Mouse (Mus musculus) hindbrain, postnatal 0 days (tissue): ENCODE data around the gene Prf1. TPM values are rescaled to one million over a fixed set of nuclear protein-coding genes. Genes with fewer than 3 reads are reported as not detected.

Experiments used
- ATAC-seq: fragments of 200-750 bp; cut with Nextera tagmentation; 2 replicates; pipeline ENCODE4 v1.8.0; 2017; ENCODE audit warnings: mild to moderate bottlenecking, moderate TSS enrichment, moderate library complexity
- DNase-seq: peaks from one replicate; pipeline ENCODE4 v3.0.0-alpha.2; 2015; ENCODE audit warnings: low spot score
- H3K27ac ChIP-seq: fragments of 300-500 bp; sonication (generic); 2 replicates; pipeline ENCODE4 v1.5.1; 2014; ENCODE audit warnings: mild to moderate bottlenecking
- H3K27me3 ChIP-seq: fragments of 300-500 bp; sonication (generic); 2 replicates; pipeline ENCODE4 v1.6.1; 2014; ENCODE audit warnings: low read length, mixed read lengths; ENCODE audit not compliant: insufficient read depth
- H3K36me3 ChIP-seq: fragments of 300-500 bp; sonication (generic); 2 replicates; pipeline ENCODE4 v1.6.1; 2014; ENCODE audit warnings: low read length, mixed read lengths; ENCODE audit not compliant: insufficient read depth
- H3K4me1 ChIP-seq: fragments of 300-500 bp; sonication (generic); 2 replicates; pipeline ENCODE4 v1.6.1; 2014; ENCODE audit warnings: antibody characterized with exemption, low read length, mixed read lengths; ENCODE audit not compliant: insufficient read depth
- H3K4me2 ChIP-seq: fragments of 300-500 bp; sonication (generic); 2 replicates; pipeline ENCODE4 v1.6.1; 2014; ENCODE audit warnings: low read depth, mild to moderate bottlenecking, low read length, moderate library complexity, mixed read lengths
- H3K4me3 ChIP-seq: fragments of 300-500 bp; sonication (generic); 2 replicates; pipeline ENCODE4 v1.5.1; 2014; ENCODE audit warnings: low read length
- H3K9ac ChIP-seq: fragments of 300-500 bp; sonication (generic); replicated peaks from 2 replicates; pipeline ENCODE4 v1.6.1; 2014; ENCODE audit warnings: mild to moderate bottlenecking, low read length, moderate library complexity, mixed read lengths
- H3K9me3 ChIP-seq: fragments of 300-500 bp; sonication (generic); 2 replicates; pipeline ENCODE4 v1.6.1; 2016; ENCODE audit warnings: low read length, mixed read lengths
- CTCF ChIP-seq: IDR thresholded peaks from 2 replicates; pipeline ENCODE4 v1.5.1; 2016; ENCODE audit warnings: antibody characterized with exemption, control low read depth, low read depth
- WGBS: fragments of 180-500 bp; shearing (Covaris S2); extraction: QIAGEN DNeasy Blood & Tissue Kit; methylation state at CpG from one replicate; pipeline ENCODE4 v1.1.7; 2014; 5-methylcytosine and 5-hydroxymethylcytosine counted together
- polyA plus RNA-seq: library from polyadenylated mRNA; unstranded; fragments of >200 nt; fragmentation: Nextera tagmentation; extraction: Ambion mirVana; gene quantifications from 2 replicates; pipeline ENCODE4 v1.2.1, GENCODE M21; 2015
- total RNA-seq: library from RNA; depleted of rRNA; stranded (reverse); fragments of >200 nt; gene quantifications from 2 replicates; pipeline ENCODE4 v1.2.3, GENCODE M21; 2014

Prf1 gene
- total and polyA plus RNA-seq, 2 experiments from 2014 or later, result not detected

DNA sequence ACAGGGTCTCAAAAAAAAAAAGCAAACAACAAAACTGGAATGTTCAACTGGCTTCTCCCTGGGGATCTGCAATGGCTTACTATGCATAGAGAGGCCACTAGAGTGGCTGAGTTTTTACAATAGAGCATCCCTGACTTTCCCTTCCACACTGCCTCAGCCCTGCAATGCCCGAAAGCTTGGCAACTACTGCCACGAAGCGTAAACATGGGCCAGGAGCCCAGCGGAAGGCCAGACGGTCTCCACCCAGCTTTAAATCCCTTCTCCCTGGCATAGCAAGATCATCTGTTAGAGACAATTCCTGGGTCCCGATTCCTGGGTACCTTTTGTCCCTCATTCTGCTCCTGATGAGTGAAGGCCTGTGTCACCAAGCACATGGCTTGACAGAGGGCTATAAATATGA lies 6.4 kb downstream of the Prf1 start:
- DNase-seq (peak; percentile 58), ATAC-seq (0 out of 2 replicates have a peak, but pooled peaks have one; percentile 32)
- no peaks in the 10 kb centered on the region for H3K4me1 ChIP-seq
- no peak for TF ChIP-seq CTCF
- H3K9ac ChIP-seq, result no peak overlapping the region
- no peaks in the 10 kb centered on the region for H3K27me3 ChIP-seq
- 45% methylated on average over 6 of the region's 6 CpGs for WGBS
- H3K4me2 ChIP-seq, result no peak overlapping the region
- no peaks in the 10 kb centered on the region for H3K36me3 ChIP-seq
- no peak overlapping the region for H3K27ac ChIP-seq
- H3K4me3 ChIP-seq, result no peak overlapping the region
- H3K9me3 ChIP-seq, result no peaks in the 10 kb centered on the region

DNA sequence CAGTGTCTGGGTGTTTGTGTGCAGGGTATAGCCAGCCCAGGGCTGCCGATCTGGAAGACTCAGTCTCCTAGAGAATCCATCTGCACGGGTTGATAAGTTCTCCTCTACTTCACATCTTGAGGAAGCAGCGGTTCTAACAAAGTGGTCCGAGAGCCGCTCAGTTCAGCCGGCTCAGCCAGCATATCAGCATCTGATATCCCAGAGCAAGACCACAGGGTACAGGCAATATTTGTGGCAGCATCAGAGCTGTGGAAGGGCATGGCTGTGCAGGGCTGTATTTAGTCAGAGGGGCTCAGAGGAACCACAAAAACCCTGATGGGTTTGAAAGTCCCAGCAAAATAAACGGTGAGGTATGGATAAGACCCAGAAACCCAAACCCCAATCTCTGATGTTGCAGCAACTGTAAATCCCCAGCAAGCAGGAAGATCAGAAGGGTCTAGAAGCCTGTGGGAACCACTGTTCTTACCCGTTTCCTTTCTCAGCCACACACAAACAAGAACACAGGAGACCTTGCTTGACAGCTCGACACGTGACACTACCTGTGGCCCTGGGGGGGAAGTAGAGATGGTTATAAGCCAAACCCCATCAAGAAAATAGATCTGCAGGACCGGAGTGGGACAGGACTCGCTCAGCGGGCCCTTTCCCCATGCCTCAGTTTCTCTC lies 8.4 kb downstream of the Prf1 start:
- ATAC-seq, result no peak
- Histone ChIP-seq H3K9me3 (no peaks in the 10 kb centered on the region), H3K27ac (no peak overlapping the region), H3K9ac (no peak overlapping the region), H3K4me3 (no peak overlapping the region), H3K36me3 (no peaks in the 10 kb centered on the region), H3K4me1 (no peaks in the 10 kb centered on the region), H3K4me2 (no peak overlapping the region), H3K27me3 (no peaks in the 10 kb centered on the region)
- TF ChIP-seq CTCF, result no peak
- 85% methylated on average over 13 of the region's 13 CpGs for WGBS
- DNase-seq, result no peak

DNA sequence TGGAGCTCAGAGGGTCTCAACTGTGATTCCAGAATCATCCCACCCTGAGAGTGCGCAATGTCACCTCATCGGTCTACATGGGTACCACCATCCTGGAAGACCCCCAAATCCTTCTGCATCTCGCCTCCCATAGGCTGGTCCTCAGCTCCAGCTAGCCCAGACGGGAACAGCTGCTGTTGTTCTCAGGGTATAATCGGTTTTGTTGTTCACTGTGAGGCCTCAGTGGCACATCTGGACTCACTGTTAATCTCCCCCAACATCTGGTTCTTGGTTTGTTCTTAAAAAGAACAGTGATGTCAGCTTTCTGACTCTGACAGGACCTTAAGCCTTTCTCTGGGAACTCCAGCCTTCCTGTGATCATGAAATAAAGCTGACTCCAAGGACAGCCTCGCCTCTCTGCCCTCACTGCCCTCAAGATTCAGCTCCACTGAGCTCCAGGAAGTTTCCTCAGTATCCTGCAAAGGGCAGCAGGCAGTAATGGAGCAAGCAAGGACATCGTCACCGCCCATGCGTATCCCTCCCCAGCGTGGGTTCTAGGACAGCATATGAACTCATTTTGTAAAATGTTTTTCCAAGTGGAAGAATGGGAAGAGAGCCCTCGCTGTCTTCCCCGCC lies 11.2 kb downstream of the Prf1 start:
- Histone ChIP-seq H3K4me1 (no peaks in the 10 kb centered on the region), H3K4me3 (no peak overlapping the region), H3K36me3 (no peaks in the 10 kb centered on the region), H3K27ac (no peak overlapping the region), H3K27me3 (no peaks in the 10 kb centered on the region), H3K9me3 (no peaks in the 10 kb centered on the region), H3K4me2 (no peak overlapping the region), H3K9ac (no peak overlapping the region)
- 65% methylated on average over 12 of the region's 12 CpGs for WGBS
- ATAC-seq (no peak), DNase-seq (no peak)
- TF ChIP-seq CTCF, result no peak

- no peaks in the 10 kb centered on the region for H3K4me1 ChIP-seq
- no peak overlapping the region for H3K4me3 ChIP-seq
- ATAC-seq, result no peak
Measured at GRCm38 (mm10) chr10:61312159-61312558, 14.5 kb downstream of the Prf1 start.

DNA sequence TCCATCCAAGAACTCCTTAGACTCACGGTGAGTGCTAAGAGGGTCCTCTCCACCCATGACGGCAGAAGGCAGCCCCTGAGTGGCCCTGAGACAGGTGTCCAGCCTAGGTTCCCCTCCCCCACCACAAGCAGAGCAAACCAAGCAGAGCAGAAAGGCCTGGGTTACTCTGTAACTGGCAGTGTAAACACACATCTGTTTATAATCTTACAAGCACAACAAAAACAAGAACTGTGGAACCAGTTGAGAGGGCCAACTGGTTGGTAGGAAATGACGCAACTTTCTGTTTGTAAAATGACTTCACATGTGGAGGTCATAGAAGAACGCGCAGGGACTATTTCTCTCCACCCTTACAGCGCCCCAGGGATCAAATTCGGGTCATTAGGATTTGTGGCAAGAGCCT lies 15.1 kb downstream of the Prf1 start:
- ATAC-seq (no peak), DNase-seq (no peak)
- H3K4me1 ChIP-seq, result no peaks in the 10 kb centered on the region
- TF ChIP-seq CTCF, result no peak
- no peaks in the 10 kb centered on the region for H3K9me3 ChIP-seq
- H3K36me3 ChIP-seq, result no peaks in the 10 kb centered on the region
- no peak overlapping the region for H3K4me3 ChIP-seq
- no peak overlapping the region for H3K27ac ChIP-seq
- no peak overlapping the region for H3K4me2 ChIP-seq
- 71% methylated on average over 7 of the region's 7 CpGs for WGBS
- no peak overlapping the region for H3K9ac ChIP-seq
- no peaks in the 10 kb centered on the region for H3K27me3 ChIP-seq

More at GRCm38 (mm10) chr10:61312159-61312558, 14.5 kb downstream of the Prf1 start:
- Histone ChIP-seq H3K27me3 (no peaks in the 10 kb centered on the region), H3K4me2 (no peak overlapping the region), H3K9me3 (no peaks in the 10 kb centered on the region), H3K36me3 (no peaks in the 10 kb centered on the region), H3K9ac (no peak overlapping the region), H3K27ac (no peak overlapping the region)
- 82% methylated on average over 6 of the region's 6 CpGs for WGBS
- TF ChIP-seq CTCF, result no peak
- no peak for DNase-seq

DNA sequence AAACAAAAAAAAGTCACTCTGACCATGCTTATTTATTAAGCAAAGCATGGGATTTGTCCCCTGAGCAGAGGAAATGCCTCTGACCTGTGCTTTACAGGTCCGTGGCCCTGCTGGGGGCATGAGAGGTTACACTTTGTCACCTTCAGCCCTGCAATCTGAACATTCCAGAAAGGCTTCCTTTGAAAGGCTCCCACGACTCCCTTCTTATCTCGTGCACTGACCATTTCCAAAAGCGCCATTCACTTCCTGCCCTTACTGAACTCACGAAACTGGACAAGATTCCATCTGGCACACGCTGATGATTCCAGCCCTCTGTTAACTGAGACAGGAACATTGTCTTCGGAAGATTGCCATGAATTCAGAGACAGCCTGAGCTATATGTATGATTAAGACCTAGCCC lies 16.1 kb downstream of the Prf1 start:
- H3K4me2 ChIP-seq, result no peak overlapping the region
- ATAC-seq, result no peak
- DNase-seq, result no peak
- no peak overlapping the region for H3K9ac ChIP-seq
- H3K36me3 ChIP-seq, result no peaks in the 10 kb centered on the region
- no peak for TF ChIP-seq CTCF
- no peaks in the 10 kb centered on the region for H3K4me1 ChIP-seq
- no peak overlapping the region for H3K4me3 ChIP-seq
- WGBS, result 71% methylated on average over 7 of the region's 7 CpGs
- H3K27me3 ChIP-seq, result no peaks in the 10 kb centered on the region
- H3K9me3 ChIP-seq, result no peaks in the 10 kb centered on the region
- no peak overlapping the region for H3K27ac ChIP-seq

DNA sequence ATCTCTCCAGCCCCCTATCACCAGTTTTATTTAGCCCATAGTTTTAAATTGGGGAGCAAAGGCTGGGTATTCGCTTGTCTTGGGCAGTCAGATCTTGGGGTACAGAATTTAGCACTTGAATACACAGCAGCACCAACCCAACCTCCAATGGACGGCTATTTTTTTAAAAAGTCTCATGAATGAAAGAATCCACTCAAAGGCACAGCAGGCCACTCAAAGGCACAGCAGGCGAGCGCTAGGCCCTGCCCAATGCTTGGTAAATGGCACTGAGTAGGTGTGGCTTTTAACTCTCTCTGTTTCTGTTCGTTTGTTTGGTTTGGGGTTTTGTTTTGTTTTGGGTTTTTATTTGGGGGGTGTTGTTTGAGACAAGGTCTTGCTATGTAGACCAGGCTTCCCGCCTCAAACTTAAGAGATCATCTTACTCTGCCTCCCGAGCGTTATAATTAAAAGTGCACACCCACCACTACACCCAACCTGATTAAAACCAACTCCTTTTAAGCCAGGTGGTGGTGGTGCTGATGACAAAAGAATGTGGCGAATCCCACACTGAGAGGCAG lies 17.8 kb downstream of the Prf1 start:
- H3K9me3 ChIP-seq, result no peaks in the 10 kb centered on the region
- H3K9ac ChIP-seq, result no peak overlapping the region
- TF ChIP-seq CTCF, result no peak
- H3K4me2 ChIP-seq, result no peak overlapping the region
- ATAC-seq (no peak), DNase-seq (no peak)
- no peaks in the 10 kb centered on the region for H3K27me3 ChIP-seq
- no peaks in the 10 kb centered on the region for H3K4me1 ChIP-seq
- no peak overlapping the region for H3K27ac ChIP-seq
- WGBS, result 37% methylated on average over 9 of the region's 9 CpGs
- no peak overlapping the region for H3K4me3 ChIP-seq
- H3K36me3 ChIP-seq, result no peaks in the 10 kb centered on the region
